Mouse (Mus musculus) fat pad, adult 2 months (tissue): ENCODE measurements around the gene Vamp1.
"Not testable (repeated sequence)": the region's sequence is repeated elsewhere in the genome, so short reads cannot be mapped to it uniquely, and the experiment has no call there.

Experiments used
- DNase-seq: peaks from one replicate; pipeline ENCODE4 v3.0.0-alpha.2; 2011; ENCODE audit warnings: low read depth, low spot score; ENCODE audit errors: extremely low read depth

Vamp1 gene

GRCm38 (mm10) chr6:125240617-125241016 is 25.3 kb downstream of the Vamp1 start:
- DNase-seq: no peak

- DNase-seq: no peak
Observed at GRCm38 (mm10) chr6:125241566-125241965, 26.2 kb downstream of the Vamp1 start.

GRCm38 (mm10) chr6:125244551-125244950 is 29.2 kb downstream of the Vamp1 start:
- DNase-seq: no peak

GRCm38 (mm10) chr6:125252285-125252684 is 36.9 kb downstream of the Vamp1 start:
- DNase-seq: no peak

GRCm38 (mm10) chr6:125252711-125253110 is 37.4 kb downstream of the Vamp1 start:
- DNase-seq: no peak

- no peak for DNase-seq
Observed at GRCm38 (mm10) chr6:125253863-125254715, 38.7 kb downstream of the Vamp1 start.

GRCm38 (mm10) chr6:125255516-125256044 is 40.2 kb downstream of the Vamp1 start:
- no peak for DNase-seq

GRCm38 (mm10) chr6:125256222-125256966 is 41.0 kb downstream of the Vamp1 start:
- DNase-seq: no peak

GRCm38 (mm10) chr6:125260006-125260555 is 44.7 kb downstream of the Vamp1 start:
- no peak for DNase-seq

- DNase-seq: no peak
Observed at GRCm38 (mm10) chr6:125264219-125264618, 48.9 kb downstream of the Vamp1 start.

GRCm38 (mm10) chr6:125265239-125265638 is 49.9 kb downstream of the Vamp1 start:
- DNase-seq: no peak

GRCm38 (mm10) chr6:125266091-125266490 is 50.7 kb downstream of the Vamp1 start:
- DNase-seq: no peak

GRCm38 (mm10) chr6:125266600-125266999 is 51.2 kb downstream of the Vamp1 start:
- not testable (repeated sequence) for DNase-seq

GRCm38 (mm10) chr6:125267469-125267868 is 52.1 kb downstream of the Vamp1 start:
- DNase-seq: no peak

- no peak for DNase-seq
Observed at GRCm38 (mm10) chr6:125268799-125269198, 53.4 kb downstream of the Vamp1 start.

GRCm38 (mm10) chr6:125271455-125272227 is 56.3 kb downstream of the Vamp1 start:
- peak; percentile 88 for DNase-seq

GRCm38 (mm10) chr6:125272228-125272785 is 57.0 kb downstream of the Vamp1 start:
- no peak for DNase-seq

- no peak for DNase-seq
Observed at GRCm38 (mm10) chr6:125274841-125275563, 59.7 kb downstream of the Vamp1 start.

- no peak for DNase-seq
Observed at GRCm38 (mm10) chr6:125279729-125280128, 64.4 kb downstream of the Vamp1 start.

- DNase-seq: not testable (repeated sequence)
Observed at GRCm38 (mm10) chr6:125282721-125283120, 67.4 kb downstream of the Vamp1 start.
